Mouse (Mus musculus): ENCODE measurements around the gene Lrrc29.
"Not testable (repeated sequence)": the region's sequence is repeated elsewhere in the genome, so short reads cannot be mapped to it uniquely, and the experiment has no call there.

Gene Lrrc29

DNA sequence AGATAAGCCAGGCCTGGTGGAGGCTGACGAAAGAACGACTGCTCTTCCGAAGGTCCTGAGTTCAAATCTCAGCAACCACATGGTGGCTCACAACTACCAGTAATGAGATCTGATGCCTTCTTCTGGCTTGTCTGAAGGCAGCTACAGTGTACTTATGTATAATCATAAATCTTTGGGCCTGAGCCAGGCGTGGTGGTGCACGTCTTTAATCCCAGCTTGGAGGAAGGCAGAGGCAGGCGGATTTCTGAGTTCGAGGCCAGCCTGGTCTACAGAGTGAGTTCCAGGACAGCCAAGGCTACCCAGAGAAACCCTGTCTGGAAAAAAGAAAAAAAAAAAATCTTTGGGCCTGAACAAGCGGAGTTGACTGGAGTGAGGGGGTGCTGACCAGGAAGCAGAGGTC, 34.7 kb downstream of the Lrrc29 start:
- DNase-seq (ENCODE audit: low spot score in 2 of 2) = not testable (repeated sequence)

DNA sequence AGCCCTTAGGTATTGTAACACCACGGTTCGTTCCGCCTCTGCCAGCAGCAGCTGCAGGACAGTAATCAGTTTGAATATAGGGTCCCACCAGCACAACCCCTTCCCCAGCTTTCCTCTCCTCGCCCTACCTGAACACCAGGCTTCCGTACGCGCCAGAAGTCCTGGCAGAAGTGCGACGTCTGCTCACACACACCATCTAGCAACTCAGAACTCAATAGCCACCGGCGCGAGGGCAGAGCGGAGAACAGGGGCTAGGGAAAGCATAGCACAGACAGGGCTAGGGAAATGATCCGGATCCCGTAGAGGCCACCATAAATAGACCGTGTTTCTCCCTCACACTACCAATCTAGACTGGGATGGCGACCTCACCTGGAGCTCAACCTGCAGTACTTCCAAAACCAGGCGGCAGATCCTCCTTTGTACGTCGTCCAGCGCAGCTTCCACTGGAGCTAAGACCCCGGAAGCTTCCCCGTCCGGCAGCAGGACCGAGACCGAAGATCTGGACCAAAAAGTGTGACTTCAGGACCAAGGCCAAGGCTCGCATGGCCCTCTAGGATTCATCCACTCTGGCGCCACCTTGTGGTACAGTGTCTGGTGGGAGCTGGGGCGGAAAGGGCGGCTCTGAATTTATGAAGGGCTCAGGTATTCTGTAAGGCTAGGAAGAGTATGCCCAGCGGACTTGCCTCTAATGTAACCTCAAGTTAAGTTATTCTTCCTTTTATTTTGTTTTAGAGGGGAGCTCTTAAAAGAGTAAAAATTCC, 35.3 kb downstream of the Lrrc29 start:
- peak; percentile 91 to 99 for DNase-seq (ENCODE audit: low spot score in 2 of 2)

- no peak for DNase-seq (ENCODE audit: low spot score in 2 of 2)
Measured at GRCm38 (mm10) chr8:105289805-105290460, 36.1 kb downstream of the Lrrc29 start, which contains the start of gene 4931428F04Rik. Gene 4931428F04Rik (minus strand): TSS chr8:105289864.

DNA sequence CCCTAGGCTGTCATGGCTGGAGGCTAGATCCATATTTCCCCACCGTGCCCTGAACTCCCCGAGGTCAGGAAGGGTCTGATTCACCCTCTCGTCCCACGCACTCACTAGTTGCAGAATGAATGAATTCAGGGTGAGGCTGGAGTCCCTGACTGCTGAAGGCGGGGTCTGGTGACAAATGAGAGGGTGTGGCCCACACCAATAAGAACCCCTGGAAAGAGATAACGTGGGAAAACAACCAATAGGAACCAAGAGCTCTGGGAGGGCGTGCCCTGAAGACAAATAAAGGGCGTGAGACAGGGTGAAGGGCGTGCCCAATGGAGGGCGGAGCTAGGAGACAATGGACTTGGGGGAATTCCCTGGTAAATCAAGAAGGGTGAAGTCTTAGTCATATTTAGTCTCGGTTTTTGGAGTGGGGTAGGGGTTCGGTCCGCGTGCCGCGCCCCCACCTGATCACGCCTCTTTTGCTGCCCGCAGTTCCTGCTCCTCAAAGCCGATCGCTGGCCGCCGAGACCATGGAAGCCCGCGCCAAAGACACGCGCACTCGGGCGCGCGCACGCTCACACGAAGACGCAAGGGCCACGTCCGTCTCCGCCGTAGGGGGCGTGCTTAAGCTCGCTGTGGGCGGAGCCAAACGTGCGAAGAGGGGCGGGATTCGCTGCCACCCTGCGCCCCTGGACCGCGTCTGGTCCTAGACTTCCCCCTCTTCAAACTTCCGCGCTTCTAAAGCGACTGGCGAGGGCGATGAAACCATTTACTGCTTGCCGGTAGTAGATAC, 36.9 kb downstream of the Lrrc29 start:
- peak; percentile 91 to 95 for DNase-seq (ENCODE audit: low spot score in 2 of 2)

DNA sequence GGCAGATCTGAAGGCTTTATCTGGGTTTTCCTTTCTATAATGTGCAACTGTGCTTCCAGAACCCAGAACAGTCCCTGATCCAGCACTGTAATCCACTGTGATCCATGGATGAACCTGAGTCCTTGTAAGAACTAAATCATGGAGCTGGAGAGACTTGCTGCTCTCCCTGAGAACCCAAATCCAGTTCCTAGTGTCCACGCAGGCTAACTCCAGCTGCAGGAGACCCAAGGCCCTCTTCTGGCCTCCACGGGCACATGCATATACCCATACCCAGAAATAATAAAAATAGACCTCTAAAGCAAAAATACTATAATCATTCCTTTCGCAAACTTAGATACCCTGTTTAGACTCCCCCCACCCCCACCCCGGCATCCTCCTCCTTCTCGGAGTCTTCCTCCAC, 37.8 kb downstream of the Lrrc29 start:
- no peak for DNase-seq (ENCODE audit: low spot score in 2 of 2)

- DNase-seq (ENCODE audit: low spot score in 2 of 2) = no peak
Measured at GRCm38 (mm10) chr8:105286907-105287306, 39.2 kb downstream of the Lrrc29 start.

GRCm38 (mm10) chr8:105285514-105285913, 40.6 kb downstream of the Lrrc29 start:
- DNase-seq (ENCODE audit: low spot score in 2 of 2) = peak in 1 of 2 experiments; percentile 12

DNA sequence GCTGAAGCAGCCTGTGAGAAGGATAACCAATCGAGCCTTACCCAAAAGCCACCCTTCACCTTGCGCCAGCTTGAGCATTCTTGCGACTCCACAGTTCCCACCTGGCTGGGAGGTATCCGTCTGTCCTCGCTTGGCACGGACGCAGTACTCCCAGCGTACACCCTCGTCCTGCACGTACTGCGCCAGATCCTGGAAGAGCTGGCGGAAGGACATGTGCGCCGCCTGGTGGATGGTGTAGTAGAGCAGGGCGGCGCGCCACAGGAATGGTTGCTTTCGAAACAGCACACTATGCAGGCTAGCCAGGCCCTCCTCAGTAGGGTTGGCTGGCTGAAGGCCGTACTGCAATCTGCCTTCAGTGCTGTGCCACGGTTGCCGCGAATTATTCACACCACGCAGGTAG, 43.0 kb downstream of the Lrrc29 start:
- peak; percentile 55 to 82 for DNase-seq (ENCODE audit: low spot score in 2 of 2)

GRCm38 (mm10) chr8:105282239-105282638, 43.8 kb downstream of the Lrrc29 start:
- no peak for DNase-seq (ENCODE audit: low spot score in 2 of 2)

DNA sequence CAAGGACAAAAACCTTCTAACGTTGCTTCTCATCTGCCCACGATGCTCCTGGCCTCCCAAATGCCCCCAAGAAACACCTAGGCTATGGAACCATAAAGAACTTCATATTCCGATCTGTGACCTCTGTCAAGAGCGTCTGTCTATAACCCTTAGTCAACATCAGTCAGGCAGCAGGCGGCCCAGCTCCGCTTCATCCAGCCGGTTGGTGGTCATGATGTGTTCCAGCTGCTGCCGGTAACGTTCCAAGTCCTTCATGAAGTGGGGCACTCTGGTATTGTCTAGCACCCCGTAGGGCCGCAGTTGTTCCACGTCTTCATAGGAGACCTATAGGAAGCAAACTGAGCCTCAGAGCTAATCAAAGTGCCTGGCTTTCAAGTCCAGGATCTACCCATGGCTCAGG, 44.3 kb downstream of the Lrrc29 start:
- DNase-seq (ENCODE audit: low spot score in 2 of 2) = no peak

GRCm38 (mm10) chr8:105280567-105280966, 45.5 kb downstream of the Lrrc29 start:
- no peak for DNase-seq (ENCODE audit: low spot score in 2 of 2)

GRCm38 (mm10) chr8:105278911-105279334, 47.2 kb downstream of the Lrrc29 start:
- peak; percentile 55 to 73 for DNase-seq (ENCODE audit: low spot score in 2 of 2)

GRCm38 (mm10) chr8:105276292-105277120, 49.6 kb downstream of the Lrrc29 start:
- no peak for DNase-seq (ENCODE audit: low spot score in 2 of 2)

DNA sequence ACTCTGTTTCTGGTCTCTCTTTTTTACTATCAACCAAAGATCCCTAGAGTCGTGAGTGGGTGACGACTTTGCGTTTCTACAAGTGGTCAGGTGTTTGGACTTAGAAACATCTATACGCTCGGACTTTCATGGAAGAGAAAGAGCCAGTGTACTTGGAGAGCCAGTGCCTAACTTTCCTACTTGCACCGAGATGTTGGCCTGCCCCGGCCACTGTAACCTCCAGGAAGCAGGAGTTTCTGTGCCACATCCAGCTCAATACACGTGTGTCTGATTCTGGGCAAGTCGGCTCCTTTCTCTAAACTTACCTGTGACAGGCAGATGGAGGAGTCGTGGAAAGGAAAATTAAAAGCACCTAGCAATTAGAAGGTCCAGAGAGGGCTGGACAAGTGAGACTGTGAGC, 50.2 kb downstream of the Lrrc29 start, which contains the start of gene Nol3:
Gene Nol3, plus strand, starts transcription at position 301 of the 400 bp plus-strand sequence.
- DNase-seq (ENCODE audit: low spot score in 2 of 2) = no peak

DNA sequence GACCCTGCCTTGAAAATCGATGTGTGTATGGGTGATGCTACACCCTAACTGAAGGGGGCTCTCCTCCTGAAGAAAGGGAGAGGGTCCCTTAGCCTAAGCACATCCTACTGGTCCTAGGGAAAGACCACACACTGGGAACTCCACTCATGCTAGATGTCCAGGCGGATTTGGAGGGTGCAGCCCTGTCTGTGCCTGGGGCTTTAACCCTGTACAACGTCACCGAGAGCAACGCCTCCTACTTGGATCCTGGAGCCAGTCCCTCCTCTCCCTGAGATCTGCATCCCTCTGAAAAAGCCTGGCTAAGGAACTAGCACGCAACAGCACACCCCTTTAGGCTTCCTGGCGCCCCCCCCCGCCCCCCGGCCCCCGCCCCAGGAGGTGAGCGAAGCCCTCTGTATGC, 50.7 kb downstream of the Lrrc29 start:
- DNase-seq (ENCODE audit: low spot score in 2 of 2) = no peak

DNA sequence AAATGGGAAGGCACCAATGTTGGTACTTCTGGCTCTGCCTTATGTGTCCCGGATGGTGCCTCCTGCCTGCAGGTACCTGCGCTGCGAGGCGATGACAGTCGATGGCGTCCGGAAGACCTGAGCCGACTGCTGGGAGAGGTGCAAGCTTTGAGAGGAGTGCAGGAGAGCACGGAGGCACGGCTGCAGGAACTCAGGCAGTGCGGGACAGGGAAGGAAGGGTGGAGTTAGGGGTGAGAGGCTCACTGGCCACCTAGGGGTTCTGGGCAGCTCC, 55.2 kb downstream of the Lrrc29 start:
- no peak for DNase-seq (ENCODE audit: low spot score in 2 of 2)

GRCm38 (mm10) chr8:105270101-105270915, 55.8 kb downstream of the Lrrc29 start:
- DNase-seq (ENCODE audit: low spot score in 2 of 2) = no peak

DNA sequence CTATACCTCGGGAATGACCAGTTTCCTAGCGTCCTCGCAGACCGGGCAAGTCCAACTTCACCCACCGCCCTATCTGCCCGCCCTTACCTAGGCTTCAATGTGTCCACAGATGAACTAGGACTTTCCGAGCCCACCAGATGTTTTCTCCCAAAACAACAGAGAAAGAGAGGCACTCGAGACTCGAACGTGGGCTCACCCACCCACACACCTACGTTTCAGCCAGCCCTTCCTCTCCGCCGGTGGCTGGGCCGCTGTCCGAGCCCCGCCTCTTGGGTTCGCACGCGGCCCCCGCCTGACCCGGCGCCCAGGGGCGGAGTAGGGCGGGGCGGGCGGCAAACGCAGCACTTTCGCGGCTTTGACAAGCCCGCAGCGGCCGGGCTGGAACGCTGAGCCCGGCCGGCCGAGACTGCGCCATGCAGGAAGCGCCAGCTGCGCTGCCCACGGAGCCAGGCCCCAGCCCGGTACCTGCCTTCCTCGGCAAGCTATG, 56.6 kb downstream of the Lrrc29 start, which contains the start of gene Hsf4:
Gene Hsf4, plus strand, starts transcription at position 341 of the 487 bp plus-strand sequence.
- DNase-seq (ENCODE audit: low spot score in 2 of 2) = no peak

- no peak for DNase-seq (ENCODE audit: low spot score in 2 of 2)
Measured at GRCm38 (mm10) chr8:105269075-105269458, 57.0 kb downstream of the Lrrc29 start.

DNA sequence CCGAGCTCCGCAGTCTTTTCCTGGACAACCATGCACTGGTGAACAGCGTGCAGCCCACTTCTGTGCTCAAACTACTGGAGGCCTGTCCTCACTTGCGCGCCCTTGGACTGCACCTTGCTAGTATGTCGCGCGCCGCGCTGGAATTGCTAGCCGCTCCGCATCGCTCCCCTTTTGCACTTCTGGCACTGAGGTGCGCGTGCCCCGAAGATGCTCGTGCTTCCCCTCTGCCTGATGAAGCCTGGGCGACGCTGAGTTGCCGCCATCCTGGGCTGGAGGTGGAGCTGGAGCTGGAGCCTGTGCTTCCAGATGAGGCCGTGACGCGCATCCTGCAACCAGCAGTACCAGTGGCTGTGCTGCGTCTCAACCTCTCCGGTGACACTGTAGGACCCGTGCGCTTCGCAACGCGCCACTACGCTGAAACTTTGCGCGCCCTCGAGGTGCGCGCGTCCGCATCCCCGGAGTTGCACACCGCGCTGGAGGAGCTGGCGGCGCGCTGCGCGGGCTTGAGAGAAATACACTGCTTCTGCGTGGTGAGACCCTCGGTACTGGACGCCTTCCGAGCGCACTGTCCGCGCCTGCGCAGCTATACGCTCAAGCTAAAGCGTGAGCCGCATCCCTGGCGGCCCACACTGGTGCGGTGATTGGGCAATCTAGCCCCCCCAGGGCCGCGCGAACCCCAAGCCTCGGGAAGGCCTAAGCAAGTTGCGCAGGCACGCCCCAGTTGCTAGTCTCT, 57.6 kb downstream of the Lrrc29 start:
- peak in 1 of 2 experiments; percentile 64 for DNase-seq (ENCODE audit: low spot score in 2 of 2)

Measured in spleen, postnatal 4 days (tissue).